Mouse (Mus musculus) myocyte (in vitro differentiated cells): ENCODE measurements around the gene Slc25a45.

ENCODE experiments used
- E2F4 ChIP-seq: IDR thresholded peaks from one replicate; pipeline ENCODE4 v1.6.1; 2011; ENCODE audit warnings: mild to moderate bottlenecking, control low read depth, moderate library complexity; ENCODE audit not compliant: insufficient read depth
- MAX ChIP-seq: IDR thresholded peaks from one replicate; pipeline ENCODE4 v1.6.1; 2011; ENCODE audit warnings: low read depth, mild to moderate bottlenecking, control low read depth
- MYOD1 ChIP-seq, 3 experiments: IDR thresholded peaks; one replicate each; pipeline ENCODE4 v1.6.1; 2011; ENCODE audit warnings: control low read depth in 2 of 3, low read depth in 2 of 3, mild to moderate bottlenecking in 2 of 3, moderate library complexity in 1 of 3; ENCODE audit not compliant: insufficient read length in 2 of 3, control insufficient read depth in 1 of 3
- MYOG ChIP-seq, 3 experiments: IDR thresholded peaks; one replicate each; pipeline ENCODE4 v1.6.1; 2011; ENCODE audit warnings: control low read depth in 2 of 3, low read depth in 2 of 3, mild to moderate bottlenecking in 2 of 3; ENCODE audit not compliant: insufficient read length in 2 of 3, control insufficient read depth in 1 of 3, insufficient read depth in 1 of 3
- POLR2A ChIP-seq: IDR thresholded peaks from one replicate; pipeline ENCODE4 v1.6.1; 2011; ENCODE audit warnings: low read depth, mild to moderate bottlenecking, control low read depth, moderate library complexity; ENCODE audit not compliant: insufficient read length
- POLR2AphosphoS2 ChIP-seq: IDR thresholded peaks from one replicate; pipeline ENCODE4 v1.6.1; 2011; ENCODE audit warnings: low read depth, control low read depth; ENCODE audit not compliant: insufficient read length
- TCF12 ChIP-seq: IDR thresholded peaks from one replicate; pipeline ENCODE4 v1.6.1; 2011; ENCODE audit warnings: mild to moderate bottlenecking, control low read depth; ENCODE audit not compliant: poor library complexity, insufficient read depth, severe bottlenecking
- TCF3 ChIP-seq: IDR thresholded peaks from one replicate; pipeline ENCODE4 v1.6.1; 2011; ENCODE audit warnings: low read depth, control low read depth; ENCODE audit not compliant: insufficient read length
- USF1 ChIP-seq: IDR thresholded peaks from one replicate; pipeline ENCODE4 v1.6.1; 2011; ENCODE audit warnings: low read depth, mild to moderate bottlenecking, control low read depth, moderate library complexity

DNA sequence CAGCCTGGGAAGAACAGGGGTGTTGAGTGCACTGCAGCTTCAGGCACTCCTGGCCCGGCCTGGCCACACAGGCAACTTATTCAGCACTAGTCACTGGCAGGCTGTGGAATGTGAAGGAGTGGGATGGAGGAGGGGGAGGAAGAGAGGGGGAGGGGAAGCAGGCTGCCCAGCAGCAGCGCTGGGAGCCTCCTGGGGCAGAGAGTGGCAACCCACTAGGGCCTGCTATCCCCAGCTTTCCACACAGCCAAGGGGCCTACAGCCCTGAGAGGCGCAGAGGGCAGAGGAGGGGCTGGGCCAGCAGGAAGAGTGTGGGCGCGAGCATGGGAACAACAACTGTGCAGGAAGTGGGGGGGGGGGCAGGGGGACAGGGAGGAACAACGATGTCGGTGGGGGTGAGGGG is 6.3 kb upstream of the Slc25a45 start:
- no peak for TF ChIP-seq POLR2AphosphoS2
- no peak for TF ChIP-seq MYOD1 (IDR thresholded peaks at IDR 0.05; ENCODE audit: control insufficient read depth in 1 of 3, insufficient read length in 2 of 3, low read depth in 2 of 3)
- no peak for TF ChIP-seq POLR2A
- no peak for TF ChIP-seq MYOG (IDR thresholded peaks at IDR 0.05; ENCODE audit: control insufficient read depth in 1 of 3, insufficient read depth in 1 of 3, insufficient read length in 2 of 3, low read depth in 2 of 3)
- TF ChIP-seq TCF3, result no peak
- TF ChIP-seq MAX, result no peak
- TF ChIP-seq USF1, result no peak
- TF ChIP-seq E2F4, result no peak
- TF ChIP-seq TCF12, result no peak
